Mouse (Mus musculus) MEL (cell line): Measurements from ENCODE around the gene Afm.

Source experiments
- CTCF ChIP-seq, 3 experiments: IDR thresholded peaks in 2 of 3; conservative IDR thresholded peaks in 1 of 3; 2 replicates each; pipeline ENCODE4 v1.5.1; 2011 to 2012; ENCODE audit warnings: low read length in 3 of 3, low read depth in 2 of 3, mild to moderate bottlenecking in 2 of 3, improper control_type of control experiment in 1 of 3, inconsistent platforms in 1 of 3, mixed read lengths in 1 of 3, moderate library complexity in 1 of 3; ENCODE audit not compliant: control insufficient read depth in 1 of 3, insufficient read depth in 1 of 3, poor library complexity in 1 of 3, severe bottlenecking in 1 of 3
- EP300 ChIP-seq, 2 experiments: IDR thresholded peaks; 2 replicates each; pipeline ENCODE4 v1.6.1; 2011; ENCODE audit warnings: improper control_type of control experiment in 2 of 2, low read length in 2 of 2, low read depth in 1 of 2, mild to moderate bottlenecking in 1 of 2
- HCFC1 ChIP-seq: IDR thresholded peaks from 2 replicates; pipeline ENCODE4 v1.6.1; 2012; ENCODE audit warnings: low read depth, mild to moderate bottlenecking, inconsistent platforms, low read length, improper control_type of control experiment, moderate library complexity
- JUND ChIP-seq: IDR thresholded peaks from 2 replicates; pipeline ENCODE4 v1.6.1; 2011; ENCODE audit warnings: low read depth, mild to moderate bottlenecking, improper control_type of control experiment, low read length
- MAX ChIP-seq: IDR thresholded peaks from 2 replicates; pipeline ENCODE4 v1.6.1; 2011; ENCODE audit warnings: low read length, improper control_type of control experiment
- MAZ ChIP-seq: IDR thresholded peaks from 2 replicates; pipeline ENCODE4 v1.6.1; 2012; ENCODE audit warnings: low read depth, mild to moderate bottlenecking, inconsistent platforms, low read length, improper control_type of control experiment
- MXI1 ChIP-seq: IDR thresholded peaks from 2 replicates; pipeline ENCODE4 v1.6.1; 2011; ENCODE audit warnings: mild to moderate bottlenecking, low read depth, low read length, improper control_type of control experiment
- POLR2A ChIP-seq, 2 experiments: IDR thresholded peaks; 2 replicates each; pipeline ENCODE4 v1.6.1; 2011 to 2012; ENCODE audit warnings: low read length in 2 of 2, mild to moderate bottlenecking in 2 of 2, control low read depth in 1 of 2, improper control_type of control experiment in 1 of 2, low read depth in 1 of 2, moderate library complexity in 1 of 2; ENCODE audit not compliant: control insufficient read depth in 1 of 2, insufficient read depth in 1 of 2, poor library complexity in 1 of 2
- RCOR1 ChIP-seq: IDR thresholded peaks from 2 replicates; pipeline ENCODE4 v1.6.1; 2012; ENCODE audit warnings: low read depth, mild to moderate bottlenecking, inconsistent platforms, low read length, improper control_type of control experiment
- SMC3 ChIP-seq: IDR thresholded peaks from 2 replicates; pipeline ENCODE4 v1.6.1; 2011; ENCODE audit warnings: low read depth, low read length, improper control_type of control experiment
- USF1 ChIP-seq: IDR thresholded peaks from 2 replicates; pipeline ENCODE4 v1.6.1; 2014; ENCODE audit warnings: low read depth, mild to moderate bottlenecking, inconsistent platforms, low read length, improper control_type of control experiment, moderate library complexity

DNA sequence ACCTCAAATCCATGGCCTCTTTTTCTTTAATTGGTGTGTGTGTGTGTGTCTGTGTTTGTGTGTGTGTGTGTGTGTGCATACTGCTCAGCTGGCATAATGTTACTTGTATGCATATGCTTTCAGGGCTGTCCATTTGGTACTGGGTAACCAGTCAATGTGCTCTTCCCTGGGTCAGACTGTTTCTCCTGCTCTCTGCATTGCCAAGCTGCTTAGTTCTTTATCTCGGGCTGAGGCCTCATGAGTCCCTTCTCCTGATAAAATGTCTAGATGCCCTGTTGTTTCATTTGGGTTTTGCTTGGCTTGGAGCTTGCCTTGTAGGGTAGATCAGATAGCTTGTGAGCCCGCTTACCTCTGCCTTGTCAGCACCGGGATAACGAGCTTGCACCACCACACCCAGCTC is 44.1 kb downstream of the Afm start:
- TF ChIP-seq JUND (no peak), CTCF (IDR thresholded peaks at IDR 0.05 in 2 of 3, conservative IDR thresholded peaks at IDR 0.05 in 1 of 3; ENCODE audit: control insufficient read depth in 1 of 3, insufficient read depth in 1 of 3, low read depth in 2 of 3, low read length in 3 of 3, poor library complexity in 1 of 3, severe bottlenecking in 1 of 3) (no peak), EP300 (IDR thresholded peaks at IDR 0.05; ENCODE audit: low read depth in 1 of 2, low read length in 2 of 2) (no peak), USF1 (no peak), MAX (no peak), POLR2A (IDR thresholded peaks at IDR 0.05; ENCODE audit: control insufficient read depth in 1 of 2, insufficient read depth in 1 of 2, low read depth in 1 of 2, low read length in 2 of 2, poor library complexity in 1 of 2) (no peak), HCFC1 (no peak), SMC3 (no peak), RCOR1 (no peak), MAZ (no peak), MXI1 (no peak)
